Mouse (Mus musculus): ENCODE results near the gene 1810055G02Rik.

DNA sequence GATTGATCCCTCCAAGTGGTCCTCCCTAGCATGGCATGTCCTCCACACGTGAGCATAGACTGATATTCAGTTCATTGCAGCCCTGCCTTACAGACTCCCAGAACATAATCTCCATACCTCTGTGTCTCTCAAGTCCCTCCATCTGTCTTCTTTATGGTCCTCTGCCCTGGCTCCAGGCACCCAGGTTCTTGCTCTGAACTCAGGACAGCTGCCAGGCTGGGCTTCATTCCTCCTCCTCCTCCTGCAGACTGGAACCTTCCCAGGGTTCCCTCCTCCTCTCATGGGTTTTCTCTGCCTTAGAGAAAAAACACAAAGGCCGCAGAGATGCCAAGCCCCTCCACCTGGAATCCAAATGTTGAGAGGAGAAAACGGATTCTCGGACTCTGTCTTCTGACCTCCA lies 34.6 kb downstream of the 1810055G02Rik start:
- no peak for TF ChIP-seq CTCF (IDR thresholded peaks at IDR 0.05; ENCODE audit: borderline replicate concordance, control insufficient read depth, extremely low read depth, insufficient read depth, low read length, poor library complexity)
- TF ChIP-seq POLR2A (IDR thresholded peaks at IDR 0.05; ENCODE audit: control insufficient read depth, extremely low read depth, insufficient read depth, low read length, poor library complexity) = no peak

Data from thymus, adult 2 months (tissue).